Mouse (Mus musculus) C2C12 (cell line): ENCODE data around the gene Wnt3. TPM values are rescaled to one million over a fixed set of nuclear protein-coding genes. Genes with fewer than 3 reads are reported as not detected.

Experiments used
- H3K27me3 ChIP-seq: one replicate; pipeline ENCODE4 v1.6.1; 2011; ENCODE audit not compliant: control insufficient read depth, insufficient read depth, insufficient read length
- H3K36me3 ChIP-seq: one replicate; pipeline ENCODE4 v1.6.1; 2011; ENCODE audit not compliant: control insufficient read depth, insufficient read depth
- H3K4me3 ChIP-seq: one replicate; pipeline ENCODE4 v1.5.1; 2011; ENCODE audit warnings: mild to moderate bottlenecking, control low read depth; ENCODE audit not compliant: poor library complexity, insufficient read depth, severe bottlenecking
- H3K79me2 ChIP-seq: one replicate; pipeline ENCODE4 v1.6.1; 2011; ENCODE audit not compliant: control insufficient read depth, insufficient read depth
- H3K79me3 ChIP-seq: one replicate; pipeline ENCODE4 v1.6.1; 2011; ENCODE audit warnings: low read depth, control low read depth
- H3ac ChIP-seq: one replicate; pipeline ENCODE3; 2011; ENCODE audit warnings: low read depth; ENCODE audit not compliant: control insufficient read depth, insufficient read length
- CEBPB ChIP-seq: IDR thresholded peaks from one replicate; pipeline ENCODE4 v1.6.1; 2011; ENCODE audit warnings: low read depth, mild to moderate bottlenecking, control low read depth, moderate library complexity
- CTCF ChIP-seq: IDR thresholded peaks from one replicate; pipeline ENCODE4 v1.5.1; 2011; ENCODE audit not compliant: control insufficient read depth, insufficient read depth, insufficient read length
- FOSL1 ChIP-seq: IDR thresholded peaks from one replicate; pipeline ENCODE4 v1.8.0; 2011; ENCODE audit warnings: mild to moderate bottlenecking, low read length; ENCODE audit not compliant: poor library complexity, insufficient read depth, severe bottlenecking
- MAX ChIP-seq: IDR thresholded peaks from one replicate; pipeline ENCODE4 v1.6.1; 2011; ENCODE audit warnings: mild to moderate bottlenecking, control low read depth
- MYOD1 ChIP-seq: IDR thresholded peaks from one replicate; pipeline ENCODE4 v1.6.1; 2011; ENCODE audit warnings: low read depth; ENCODE audit not compliant: control insufficient read depth, insufficient read length
- MYOG ChIP-seq: IDR thresholded peaks from one replicate; pipeline ENCODE4 v1.6.1; 2011; ENCODE audit not compliant: control insufficient read depth, insufficient read length; ENCODE audit errors: extremely low read depth
- USF1 ChIP-seq: IDR thresholded peaks from one replicate; pipeline ENCODE4 v1.6.1; 2011; ENCODE audit warnings: low read depth, mild to moderate bottlenecking, control low read depth, moderate library complexity
- polyA plus RNA-seq: library from polyadenylated mRNA; unstranded; fragments of >200 nt; fragmentation: generic; extraction: Trizol; gene quantifications from one replicate; pipeline ENCODE4 v1.2.1, GENCODE M21; 2012; ENCODE audit warnings: missing spikeins

Gene Wnt3
- polyA plus RNA-seq, 1 experiment: 0.01 TPM

DNA sequence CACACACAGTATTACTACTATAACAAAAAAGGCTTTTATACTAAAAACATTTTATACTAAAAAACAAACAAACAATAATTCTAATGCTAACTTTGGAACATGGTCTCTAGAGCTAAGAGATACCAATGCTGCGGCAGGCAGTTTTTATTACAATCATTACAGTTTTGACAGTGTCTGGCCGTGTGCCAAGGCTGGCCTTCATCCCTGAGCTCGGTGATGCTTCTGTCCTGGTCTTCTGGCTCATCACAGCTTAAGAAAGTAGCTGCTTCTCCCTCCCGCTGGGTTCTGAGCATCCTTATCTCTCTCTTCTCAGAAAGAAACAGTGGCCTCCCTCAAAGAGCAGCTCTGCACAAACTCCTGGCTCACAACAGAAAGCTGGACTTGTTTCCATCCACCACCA is 56.0 kb downstream of the Wnt3 start:
- Histone ChIP-seq H3ac (no peak overlapping the region), H3K4me3 (no peak overlapping the region), H3K79me3 (no peaks in the 10 kb centered on the region), H3K36me3 (peaks cover 10% of the 10 kb centered on the region), H3K27me3 (no peaks in the 10 kb centered on the region), H3K79me2 (no peaks in the 10 kb centered on the region)
- TF ChIP-seq CEBPB (no peak), USF1 (no peak), MYOG (no peak), FOSL1 (no peak), MYOD1 (no peak), CTCF (no peak), MAX (no peak)

DNA sequence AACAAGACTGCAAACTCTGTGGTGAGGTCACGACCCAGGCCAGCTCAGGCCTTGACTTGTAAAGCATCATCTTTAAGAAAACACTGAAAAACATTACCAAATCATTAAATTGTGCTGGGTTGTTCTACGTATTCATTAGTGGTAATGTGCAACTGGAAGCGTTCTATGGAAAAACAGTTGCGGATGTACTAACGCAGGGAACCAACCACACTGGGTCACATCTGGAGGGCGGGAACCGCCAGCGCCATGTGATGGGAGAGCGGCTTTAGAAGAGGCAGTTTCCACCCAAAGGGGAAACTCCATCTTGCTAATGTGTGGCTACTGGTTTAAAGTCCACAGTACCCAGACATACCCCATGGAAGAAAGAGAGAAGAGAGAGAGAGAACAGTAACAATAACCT is 56.5 kb downstream of the Wnt3 start:
- no peak overlapping the region for H3ac ChIP-seq
- H3K4me3 ChIP-seq: no peak overlapping the region
- H3K36me3 ChIP-seq: peaks cover 10% of the 10 kb centered on the region
- H3K79me2 ChIP-seq: no peaks in the 10 kb centered on the region
- TF ChIP-seq MYOG (no peak), MYOD1 (no peak), MAX (no peak), CEBPB (no peak), FOSL1 (no peak), USF1 (no peak), CTCF (no peak)
- H3K27me3 ChIP-seq: no peaks in the 10 kb centered on the region
- H3K79me3 ChIP-seq: no peaks in the 10 kb centered on the region

DNA sequence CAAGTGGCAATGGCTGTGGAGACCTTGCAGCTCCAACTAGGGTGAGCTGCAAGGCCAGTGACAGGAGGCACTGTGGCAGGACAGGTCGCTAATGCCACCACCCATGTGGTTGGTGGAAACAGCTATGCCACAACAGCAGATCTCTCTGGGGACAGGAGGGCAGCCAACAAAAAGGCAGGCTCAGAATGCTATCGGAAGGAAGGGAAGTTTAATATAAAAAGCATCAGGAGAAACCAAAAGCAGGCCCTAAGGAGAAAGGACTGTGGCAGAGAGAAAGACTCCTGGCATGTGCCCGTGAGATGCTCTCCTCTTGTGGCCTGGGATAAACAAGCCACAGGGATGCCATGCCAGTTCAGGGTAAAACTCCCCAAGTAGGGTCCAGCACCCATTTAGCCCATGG is 57.8 kb downstream of the Wnt3 start:
- no peak overlapping the region for H3ac ChIP-seq
- H3K79me3 ChIP-seq: no peaks in the 10 kb centered on the region
- no peak overlapping the region for H3K4me3 ChIP-seq
- TF ChIP-seq CTCF (no peak), CEBPB (no peak), MYOG (no peak), MAX (no peak), USF1 (no peak), FOSL1 (no peak), MYOD1 (no peak)
- H3K27me3 ChIP-seq: no peaks in the 10 kb centered on the region
- H3K36me3 ChIP-seq: peaks cover 4% of the 10 kb centered on the region
- no peaks in the 10 kb centered on the region for H3K79me2 ChIP-seq

DNA sequence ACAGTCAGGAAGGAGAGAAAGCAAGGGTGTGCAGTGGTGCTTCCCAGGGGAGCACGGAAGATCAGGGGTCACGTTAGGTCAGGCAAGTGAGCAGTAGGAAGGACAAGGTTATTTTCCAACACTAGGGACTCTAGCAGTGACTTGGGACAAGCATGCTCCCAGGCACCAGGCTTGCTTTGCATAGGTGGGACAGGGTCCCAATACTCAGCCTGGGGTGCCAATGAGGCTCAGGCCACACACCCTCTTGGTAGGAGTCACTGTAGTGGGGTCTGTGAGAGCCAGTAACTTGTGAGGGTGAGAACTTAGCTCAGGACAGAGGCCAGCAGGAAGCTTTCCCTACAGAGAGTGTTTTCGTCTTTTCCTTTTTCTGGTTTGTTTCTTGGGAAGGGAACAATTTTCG is 58.4 kb downstream of the Wnt3 start:
- Histone ChIP-seq H3K79me2 (no peaks in the 10 kb centered on the region), H3K4me3 (no peak overlapping the region), H3K27me3 (no peaks in the 10 kb centered on the region)

DNA sequence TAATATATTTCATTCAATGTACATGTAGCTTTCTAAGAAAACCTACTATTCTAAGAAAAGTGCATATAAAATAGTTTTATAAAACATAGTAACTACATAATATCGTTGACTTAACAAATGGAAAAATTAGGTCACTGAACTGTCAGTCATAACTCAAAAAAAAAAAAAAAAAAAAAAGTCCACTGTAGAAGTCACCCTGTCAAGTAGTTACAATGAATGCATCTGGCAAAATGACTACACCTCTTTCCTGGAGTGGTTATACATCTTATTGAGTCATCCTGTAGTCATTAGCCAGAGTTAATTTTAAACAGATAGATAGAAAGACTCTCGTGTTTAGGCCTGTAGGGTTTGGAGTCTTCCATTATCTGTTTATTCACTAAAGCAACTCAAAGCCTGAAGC is 65.0 kb downstream of the Wnt3 start:
- TF ChIP-seq MAX (no peak), MYOG (no peak), FOSL1 (no peak), MYOD1 (no peak), CTCF (no peak), CEBPB (no peak), USF1 (no peak)
- Histone ChIP-seq H3K36me3 (no peaks in the 10 kb centered on the region), H3K4me3 (no peak overlapping the region)

More for the DNA sequence above, 58.4 kb downstream of the Wnt3 start:
- Histone ChIP-seq H3ac (no peak overlapping the region), H3K36me3 (peaks cover 4% of the 10 kb centered on the region), H3K79me3 (no peaks in the 10 kb centered on the region)
- TF ChIP-seq FOSL1 (no peak), MAX (no peak), USF1 (no peak), MYOD1 (no peak), CTCF (no peak), MYOG (no peak), CEBPB (no peak)

DNA sequence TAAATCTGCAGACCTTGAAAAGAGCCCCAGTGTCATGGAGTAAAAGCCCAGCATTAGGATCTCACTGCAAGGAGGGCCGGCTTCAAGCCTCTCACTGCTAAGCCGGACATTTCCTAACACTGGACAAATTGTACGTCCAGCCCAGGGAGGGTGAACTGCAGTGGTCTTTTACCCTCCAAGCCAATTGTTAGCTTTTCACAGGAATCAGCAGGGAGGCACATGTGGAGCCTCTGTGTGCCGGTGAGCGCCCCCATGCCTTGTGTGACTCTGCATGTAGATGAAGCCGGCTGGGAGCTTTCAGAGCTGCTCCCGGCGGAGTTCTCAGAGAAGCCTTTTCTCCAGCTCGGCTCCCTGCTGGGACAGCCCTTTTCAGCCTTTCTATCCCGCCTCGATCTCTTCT is 66.9 kb downstream of the Wnt3 start:
- no peaks in the 10 kb centered on the region for H3K79me3 ChIP-seq
- no peak overlapping the region for H3K4me3 ChIP-seq
- H3K27me3 ChIP-seq: no peaks in the 10 kb centered on the region
- TF ChIP-seq CTCF: no peak
- peaks cover 3% of the 10 kb centered on the region for H3K36me3 ChIP-seq
- no peak overlapping the region for H3ac ChIP-seq
- H3K79me2 ChIP-seq: no peaks in the 10 kb centered on the region

More for the DNA sequence above, 65.0 kb downstream of the Wnt3 start:
- Histone ChIP-seq H3K27me3 (no peaks in the 10 kb centered on the region), H3K79me2 (no peaks in the 10 kb centered on the region), H3K79me3 (no peaks in the 10 kb centered on the region), H3ac (no peak overlapping the region)
